Mouse (Mus musculus): ENCODE results near the gene Nbea. TPM values are rescaled to one million over a fixed set of nuclear protein-coding genes. Genes with fewer than 3 reads are reported as not detected.
"Not testable (repeated sequence)": the region's sequence is repeated elsewhere in the genome, so short reads cannot be mapped to it uniquely, and the experiment has no call there.

Gene Nbea
- polyA plus RNA-seq, 1 experiment from 2014 or later, result 8.9 TPM

DNA sequence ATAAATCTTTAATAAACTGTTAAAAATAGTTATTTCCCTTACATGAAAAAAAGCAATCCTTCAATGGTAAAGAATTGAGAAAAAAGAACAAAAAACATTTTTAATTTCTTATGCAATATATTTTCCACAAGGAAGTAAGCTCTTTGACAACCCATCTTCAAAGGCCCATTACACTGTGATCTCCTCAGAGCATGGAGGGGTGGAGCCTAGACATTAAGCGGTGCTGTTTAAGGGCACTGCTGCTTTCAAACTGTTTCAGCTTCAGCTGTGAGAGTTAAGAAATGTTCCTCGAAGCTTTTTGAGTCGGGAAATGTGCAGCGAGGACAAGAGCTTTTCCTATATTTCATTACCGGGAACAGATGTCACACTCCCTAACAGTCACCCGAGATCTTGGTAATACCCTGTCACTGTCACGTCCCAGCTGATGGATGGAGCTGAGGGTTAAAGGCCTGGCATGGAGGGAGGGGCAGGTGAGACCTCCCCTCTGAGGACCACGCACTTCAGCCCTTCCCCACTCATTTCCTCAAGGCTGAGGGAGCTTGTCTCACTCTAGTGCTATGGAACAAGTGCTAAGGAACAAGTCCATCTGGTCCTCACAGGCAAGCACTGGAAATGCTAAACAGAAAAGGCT is 547.8 kb downstream of the Nbea start:
- WGBS, result 30% methylated on average over 8 of the region's 8 CpGs
- Histone ChIP-seq H3K9me3 (no peaks in the 10 kb centered on the region), H3K9ac (no peak overlapping the region), H3K4me2 (no peak overlapping the region), H3K4me1 (no peaks in the 10 kb centered on the region), H3K27ac (no peak overlapping the region), H3K36me3 (no peaks in the 10 kb centered on the region), H3K27me3 (replicated peaks) (no peaks in the 10 kb centered on the region), H3K4me3 (replicated peaks) (no peak overlapping the region)
- ATAC-seq (ENCODE audit: insufficient read depth, low FRiP score, low read depth), result no peak

DNA sequence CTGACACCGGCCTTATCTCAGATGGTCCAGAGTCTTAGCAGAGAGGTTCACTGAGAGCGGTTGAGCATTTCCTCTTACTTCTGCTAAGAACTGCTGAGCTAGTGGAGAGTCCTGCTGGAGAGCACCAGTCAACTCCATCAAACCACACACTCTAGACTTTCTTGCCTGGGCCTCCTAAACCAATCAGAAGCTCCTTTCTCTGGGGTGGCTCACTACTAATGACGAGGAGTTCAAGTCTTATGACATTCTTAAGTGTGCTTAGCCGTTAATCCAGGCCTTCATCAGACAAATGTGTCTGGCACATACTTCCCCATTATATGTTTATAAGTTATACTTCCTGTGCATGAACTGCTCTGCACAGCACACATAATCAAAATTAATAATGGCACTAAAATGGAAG is 556.4 kb downstream of the Nbea start:
- Histone ChIP-seq H3K9me3 (no peaks in the 10 kb centered on the region), H3K4me1 (no peaks in the 10 kb centered on the region), H3K27me3 (replicated peaks) (no peaks in the 10 kb centered on the region), H3K4me3 (replicated peaks) (no peak overlapping the region), H3K27ac (no peak overlapping the region), H3K4me2 (no peak overlapping the region), H3K36me3 (peaks cover 8% of the 10 kb centered on the region), H3K9ac (no peak overlapping the region)
- no peak for ATAC-seq (ENCODE audit: insufficient read depth, low FRiP score, low read depth)
- 71% methylated on average over 4 of the region's 4 CpGs for WGBS

DNA sequence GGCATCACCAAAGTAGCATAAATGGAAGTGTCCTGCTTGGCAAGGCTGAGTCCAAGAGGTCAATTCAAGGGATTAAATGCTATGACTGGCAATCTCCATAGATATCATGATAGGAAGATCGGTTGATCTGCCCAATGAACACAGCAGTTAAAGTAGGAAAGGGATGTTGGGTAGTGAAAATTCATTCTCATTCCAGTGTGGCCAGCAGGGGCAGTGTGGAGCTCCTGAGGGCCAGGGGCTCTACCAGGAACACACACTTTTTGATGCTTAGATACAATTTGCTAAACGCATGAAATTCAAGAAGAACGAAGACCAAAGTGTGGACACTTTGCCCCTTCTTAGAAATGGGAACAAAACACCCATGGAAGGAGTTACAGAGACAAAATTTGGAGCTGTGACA is 561.5 kb downstream of the Nbea start:
- ATAC-seq (ENCODE audit: insufficient read depth, low FRiP score, low read depth); H3K36me3 ChIP-seq; H3K4me3 ChIP-seq (replicated peaks); H3K9ac ChIP-seq; H3K9me3 ChIP-seq; H3K4me1 ChIP-seq; H3K27ac ChIP-seq; H3K4me2 ChIP-seq; H3K27me3 ChIP-seq (replicated peaks): not testable (repeated sequence)
- 91% methylated on average over 3 of the region's 3 CpGs for WGBS

DNA sequence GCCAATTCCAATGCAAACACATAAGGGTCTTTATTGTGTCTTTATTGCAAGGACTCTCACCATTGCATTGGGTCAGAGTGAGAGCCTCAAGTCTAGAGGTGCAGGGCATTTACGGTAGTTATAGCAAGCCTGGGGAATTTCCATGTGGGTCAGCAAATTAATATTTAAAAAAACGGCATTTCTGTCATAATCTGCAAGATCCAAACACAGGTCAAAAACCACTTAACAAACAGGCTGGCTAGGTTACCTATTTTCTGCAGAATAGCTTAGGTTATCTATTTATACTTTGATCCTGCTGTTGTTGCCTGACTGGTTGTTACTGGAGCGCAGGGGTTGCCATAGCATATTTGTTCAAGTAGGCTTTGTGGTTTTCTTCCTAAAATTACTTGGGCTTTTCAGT is 565.1 kb downstream of the Nbea start:
- H3K27me3 ChIP-seq (replicated peaks), result no peaks in the 10 kb centered on the region
- no peaks in the 10 kb centered on the region for H3K4me1 ChIP-seq
- no peak overlapping the region for H3K27ac ChIP-seq
- H3K4me2 ChIP-seq, result no peak overlapping the region
- no peak overlapping the region for H3K9ac ChIP-seq
- no peaks in the 10 kb centered on the region for H3K9me3 ChIP-seq
- no peak for ATAC-seq (ENCODE audit: insufficient read depth, low FRiP score, low read depth)
- H3K4me3 ChIP-seq (replicated peaks), result no peak overlapping the region
- 84% methylated on average over 3 of the region's 3 CpGs for WGBS
- H3K36me3 ChIP-seq, result no peaks in the 10 kb centered on the region

DNA sequence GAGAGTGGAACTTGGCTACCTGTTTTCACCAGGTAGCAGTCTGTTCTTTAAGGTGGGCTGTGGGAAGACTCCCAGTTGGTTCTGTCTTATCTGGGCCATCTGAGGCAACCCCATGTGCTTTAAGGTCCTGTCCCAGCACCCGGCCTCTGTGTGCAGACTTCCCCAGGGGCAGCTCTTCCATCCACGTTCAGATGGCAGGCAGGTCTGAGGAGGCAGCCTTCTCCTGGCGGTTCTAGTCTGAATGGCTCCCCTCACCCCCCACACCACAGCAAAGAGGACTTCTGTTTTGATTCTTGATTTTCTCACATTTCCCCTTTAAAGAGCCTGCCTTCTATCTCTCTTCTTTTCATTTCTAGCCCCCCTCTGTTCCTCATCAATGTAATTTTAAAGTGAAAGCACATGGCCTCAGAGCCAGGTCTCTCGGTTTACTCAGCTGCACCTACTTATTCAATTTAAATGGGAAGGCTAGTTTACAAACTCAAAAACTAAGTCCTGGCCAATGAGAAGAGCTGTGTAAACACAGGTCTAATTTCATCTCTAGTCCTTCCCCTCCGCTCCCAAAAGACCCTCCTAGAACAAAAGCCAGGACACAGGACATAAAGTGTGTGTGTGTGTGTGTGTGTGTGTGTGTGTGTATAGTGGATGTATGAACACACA is 570.9 kb downstream of the Nbea start:
- no peak overlapping the region for H3K4me2 ChIP-seq
- no peak overlapping the region for H3K27ac ChIP-seq
- no peaks in the 10 kb centered on the region for H3K36me3 ChIP-seq
- no peaks in the 10 kb centered on the region for H3K4me1 ChIP-seq
- ATAC-seq (ENCODE audit: insufficient read depth, low FRiP score, low read depth), result no peak
- no peak overlapping the region for H3K9ac ChIP-seq
- 42% methylated on average over 5 of the region's 5 CpGs for WGBS
- H3K4me3 ChIP-seq (replicated peaks), result no peak overlapping the region
- no peaks in the 10 kb centered on the region for H3K27me3 ChIP-seq (replicated peaks)
- no peaks in the 10 kb centered on the region for H3K9me3 ChIP-seq

DNA sequence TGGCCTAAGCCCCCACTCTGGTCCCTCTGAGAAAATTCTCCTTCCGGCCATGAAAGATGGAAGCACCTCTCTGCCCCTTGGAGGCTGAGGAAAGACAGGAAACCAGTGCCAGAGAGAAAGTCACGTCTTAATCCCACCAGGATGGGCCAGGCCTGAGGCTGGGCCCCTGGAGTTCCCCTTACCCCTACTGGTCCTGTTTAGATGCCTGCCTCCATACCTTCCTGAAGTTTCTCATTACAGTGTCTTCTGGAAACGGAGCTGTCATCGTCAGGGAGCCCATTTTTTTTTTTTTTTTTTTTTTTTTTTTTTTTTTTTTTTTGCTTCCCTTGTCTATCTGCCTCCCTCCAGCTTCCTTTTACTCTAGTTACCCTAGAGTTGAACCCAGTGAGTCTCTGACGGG is 571.5 kb downstream of the Nbea start:
- no peaks in the 10 kb centered on the region for H3K36me3 ChIP-seq
- no peak overlapping the region for H3K27ac ChIP-seq
- H3K9me3 ChIP-seq, result no peaks in the 10 kb centered on the region
- no peak overlapping the region for H3K4me3 ChIP-seq (replicated peaks)
- no peak overlapping the region for H3K4me2 ChIP-seq
- no peaks in the 10 kb centered on the region for H3K27me3 ChIP-seq (replicated peaks)
- no peak for ATAC-seq (ENCODE audit: insufficient read depth, low FRiP score, low read depth)
- no peaks in the 10 kb centered on the region for H3K4me1 ChIP-seq
- no peak overlapping the region for H3K9ac ChIP-seq
- WGBS, result 57% methylated on average over 5 of the region's 5 CpGs

DNA sequence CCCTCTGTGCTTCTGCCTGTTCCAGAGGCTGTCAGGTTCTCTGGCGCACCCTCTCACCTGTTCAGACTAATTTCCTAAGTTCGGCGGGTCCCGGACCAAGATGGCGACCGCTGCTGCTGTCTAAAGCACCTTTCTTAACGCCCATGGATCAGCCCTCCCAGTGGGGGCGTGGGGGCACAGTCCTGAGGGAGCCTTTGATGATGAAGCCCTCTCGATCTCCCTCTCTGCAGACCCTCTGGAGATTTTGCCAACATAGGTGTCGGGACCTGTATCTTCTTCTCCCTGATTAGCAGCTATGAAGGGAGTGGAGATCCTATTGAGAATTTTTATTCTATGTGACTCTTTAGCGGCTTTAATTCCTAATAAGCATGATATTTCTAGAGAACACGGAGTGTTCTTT is 573.3 kb downstream of the Nbea start:
- H3K4me1 ChIP-seq, result no peaks in the 10 kb centered on the region
- no peak for ATAC-seq (ENCODE audit: insufficient read depth, low FRiP score, low read depth)
- 89% methylated on average over 11 of the region's 12 CpGs for WGBS
- no peaks in the 10 kb centered on the region for H3K27me3 ChIP-seq (replicated peaks)
- H3K9ac ChIP-seq, result no peak overlapping the region
- H3K9me3 ChIP-seq, result no peaks in the 10 kb centered on the region
- no peak overlapping the region for H3K4me2 ChIP-seq
- no peak overlapping the region for H3K4me3 ChIP-seq (replicated peaks)
- H3K27ac ChIP-seq, result no peak overlapping the region
- no peaks in the 10 kb centered on the region for H3K36me3 ChIP-seq

DNA sequence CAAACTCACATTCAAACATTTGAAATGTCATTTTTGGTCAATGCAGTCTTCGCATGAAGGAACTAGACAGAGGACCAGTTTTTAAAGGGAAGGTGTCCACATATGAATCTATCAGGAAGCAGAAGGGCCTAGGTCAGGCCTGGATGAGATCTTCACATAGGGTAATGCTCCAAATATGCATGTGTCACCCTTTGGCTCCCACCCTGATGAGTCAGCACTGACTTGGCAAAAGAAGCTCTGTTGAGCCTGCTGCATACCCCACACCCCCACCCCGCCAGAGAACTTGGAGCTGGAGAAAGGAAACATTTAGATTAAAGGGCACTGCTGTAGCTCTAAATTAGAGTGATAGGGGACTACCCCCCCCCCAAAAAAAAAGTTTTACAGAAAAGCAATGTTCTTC is 583.2 kb downstream of the Nbea start:
- Histone ChIP-seq H3K27me3 (replicated peaks) (no peaks in the 10 kb centered on the region), H3K4me1 (no peaks in the 10 kb centered on the region), H3K27ac (no peak overlapping the region; the same call in 1 of the 2 replicates), H3K9ac (no peak overlapping the region), H3K9me3 (no peaks in the 10 kb centered on the region), H3K4me3 (replicated peaks) (no peak overlapping the region), H3K4me2 (no peak overlapping the region), H3K36me3 (no peaks in the 10 kb centered on the region)
- ATAC-seq (ENCODE audit: insufficient read depth, low FRiP score, low read depth), result no peak; the same call in 1 of the 2 replicates
- 55% methylated on average over 2 of the region's 2 CpGs for WGBS

DNA sequence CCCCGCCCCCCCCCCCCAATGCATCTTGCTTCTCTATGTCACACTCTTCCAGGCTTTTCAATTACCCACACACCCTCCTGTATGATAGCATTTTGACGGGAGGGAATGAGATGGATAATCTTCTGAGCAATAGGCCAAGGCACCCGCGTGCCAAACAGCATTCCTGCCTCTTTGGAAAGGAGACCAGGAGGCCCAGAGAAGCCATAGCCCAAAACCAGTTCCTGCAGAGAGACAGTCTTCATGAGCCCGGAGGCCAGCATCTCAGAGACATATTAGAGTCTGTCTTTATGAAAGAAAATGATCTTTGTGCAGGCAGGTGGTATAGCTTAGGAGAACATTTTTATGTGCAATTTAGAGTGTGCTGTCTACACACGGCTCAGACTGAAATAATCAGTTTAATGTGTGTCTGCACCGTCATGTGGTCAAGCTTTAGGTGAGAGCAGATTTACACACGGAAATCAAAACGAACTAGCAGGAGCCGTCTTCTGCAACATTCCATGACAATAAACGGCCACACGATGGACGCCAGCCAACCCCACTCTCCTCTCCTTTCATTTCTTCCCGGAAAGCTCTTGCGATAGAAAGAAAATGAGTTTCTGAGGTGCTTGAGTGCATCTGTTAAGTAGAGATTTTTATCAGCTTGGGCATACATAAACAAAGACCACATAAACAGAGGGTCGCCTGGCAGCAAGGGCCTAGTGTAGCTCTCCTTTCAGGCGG is 584.0 kb downstream of the Nbea start:
- H3K9ac ChIP-seq, result no peak overlapping the region
- no peak for ATAC-seq (ENCODE audit: insufficient read depth, low FRiP score, low read depth)
- H3K4me3 ChIP-seq (replicated peaks), result no peak overlapping the region
- no peaks in the 10 kb centered on the region for H3K27me3 ChIP-seq (replicated peaks)
- no peak overlapping the region for H3K4me2 ChIP-seq
- no peak overlapping the region; the same call in 1 of the 2 replicates for H3K27ac ChIP-seq
- H3K36me3 ChIP-seq, result no peaks in the 10 kb centered on the region
- H3K9me3 ChIP-seq, result no peaks in the 10 kb centered on the region
- H3K4me1 ChIP-seq, result no peaks in the 10 kb centered on the region
- 47% methylated on average over 17 of the region's 17 CpGs for WGBS

DNA sequence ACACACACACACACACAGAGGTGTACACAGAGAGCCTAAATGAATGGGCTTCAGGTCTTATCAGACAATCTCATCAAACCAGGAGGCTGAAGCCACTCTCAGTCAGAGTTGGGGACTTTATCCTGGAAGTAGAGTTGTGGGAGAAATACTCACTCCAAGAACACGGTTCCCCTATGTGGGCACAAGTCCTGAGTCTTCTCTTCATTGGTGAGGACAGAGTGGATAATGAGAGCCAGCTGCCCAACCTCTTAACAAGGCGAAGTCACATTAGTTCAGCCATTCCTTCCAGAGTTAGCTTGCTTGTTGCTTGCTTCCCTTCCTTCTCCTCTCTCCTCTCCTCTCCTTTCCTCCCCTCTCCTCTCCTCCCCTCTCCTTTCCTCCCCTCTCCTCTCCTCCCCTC is 584.8 kb downstream of the Nbea start:
- H3K4me2 ChIP-seq, result no peak overlapping the region
- no peak overlapping the region for H3K4me3 ChIP-seq (replicated peaks)
- H3K9me3 ChIP-seq, result no peaks in the 10 kb centered on the region
- no peak overlapping the region for H3K27ac ChIP-seq
- no peaks in the 10 kb centered on the region for H3K36me3 ChIP-seq
- no peaks in the 10 kb centered on the region for H3K27me3 ChIP-seq (replicated peaks)
- 73% methylated on average over 2 of the region's 2 CpGs for WGBS
- no peaks in the 10 kb centered on the region for H3K4me1 ChIP-seq
- no peak for ATAC-seq (ENCODE audit: insufficient read depth, low FRiP score, low read depth)
- H3K9ac ChIP-seq, result no peak overlapping the region

DNA sequence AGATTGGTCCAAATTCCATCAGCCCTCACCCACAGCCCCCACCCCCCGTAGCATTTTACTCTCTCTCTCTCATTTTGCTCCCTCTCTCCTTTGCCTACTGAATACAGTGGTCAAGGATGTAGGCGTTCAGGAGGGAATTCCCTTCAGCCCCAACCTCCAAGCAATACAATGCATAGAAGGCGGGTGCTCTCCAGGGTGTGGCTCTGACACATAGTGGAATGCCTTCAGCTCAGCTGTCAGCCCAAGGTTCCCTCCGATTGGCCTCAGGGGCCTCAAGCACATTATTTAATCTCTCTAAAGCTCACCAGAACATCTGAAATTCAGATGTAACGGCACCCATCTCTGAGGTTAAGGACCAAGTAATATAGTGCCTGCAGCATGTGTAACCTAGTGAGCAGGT is 590.2 kb downstream of the Nbea start:
- no peak for ATAC-seq (ENCODE audit: insufficient read depth, low FRiP score, low read depth)
- no peaks in the 10 kb centered on the region for H3K27me3 ChIP-seq (replicated peaks)
- H3K4me3 ChIP-seq (replicated peaks), result no peak overlapping the region
- no peak overlapping the region for H3K27ac ChIP-seq
- no peak overlapping the region for H3K9ac ChIP-seq
- 72% methylated on average over 5 of the region's 5 CpGs for WGBS
- no peaks in the 10 kb centered on the region for H3K9me3 ChIP-seq
- H3K4me2 ChIP-seq, result no peak overlapping the region
- peaks cover under 1% of the 10 kb centered on the region; the same call in 1 of the 2 replicates for H3K4me1 ChIP-seq
- no peaks in the 10 kb centered on the region for H3K36me3 ChIP-seq

DNA sequence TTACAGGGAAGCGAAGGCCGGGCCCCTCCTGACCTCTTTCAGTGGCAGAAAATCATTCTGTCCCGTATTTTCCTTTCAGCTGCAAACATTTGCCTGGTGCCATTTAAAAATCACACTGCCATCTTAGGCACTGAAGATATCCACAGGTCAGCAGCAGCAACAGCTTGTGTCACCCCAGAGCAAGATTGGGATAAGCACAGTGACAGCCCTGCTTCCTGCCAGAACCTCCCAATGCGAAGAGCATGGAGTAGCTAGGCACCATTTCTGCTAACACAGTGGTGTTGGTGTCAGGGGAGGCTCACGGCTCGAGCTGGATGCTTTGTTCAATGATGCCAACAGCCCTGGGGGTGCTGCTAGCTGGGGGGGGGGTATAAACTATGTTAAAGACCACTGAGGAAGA is 592.8 kb downstream of the Nbea start:
- Histone ChIP-seq H3K4me2 (no peak overlapping the region), H3K9me3 (no peaks in the 10 kb centered on the region), H3K27me3 (replicated peaks) (no peaks in the 10 kb centered on the region), H3K4me1 (peaks cover 6% of the 10 kb centered on the region), H3K27ac (no peak overlapping the region), H3K4me3 (replicated peaks) (no peak overlapping the region), H3K9ac (no peak overlapping the region), H3K36me3 (no peaks in the 10 kb centered on the region)
- no peak for ATAC-seq (ENCODE audit: insufficient read depth, low FRiP score, low read depth)
- WGBS, result 67% methylated on average over 6 of the region's 6 CpGs

Measured in stomach, embryonic 15.5 days (tissue).